Mouse (Mus musculus) kidney, embryonic 15.5 days (tissue): ENCODE measurements at regions not wholly inside any gene's neighbourhood (a gene's known extent, or its start where the extent isn't known, plus 50 kb on each side); places are given as distances from the start of the nearest gene placed in this dataset.
A peak's percentile ranks its signal among the peaks of the same experiment; 100 is the strongest.

Experiments
- ATAC-seq: fragments of 200-750 bp; cut with Nextera tagmentation; replicated peaks from 2 replicates; pipeline ENCODE4 v1.8.0; 2017; ENCODE audit warnings: moderate TSS enrichment; ENCODE audit not compliant: low FRiP score
- H3K27ac ChIP-seq: fragments of 300-500 bp; sonication (generic); 2 replicates; pipeline ENCODE4 v1.5.1; 2015; ENCODE audit warnings: mild to moderate bottlenecking, inconsistent platforms
- H3K27me3 ChIP-seq: fragments of 300-500 bp; sonication (generic); 2 replicates; pipeline ENCODE4 v1.6.1; 2015; ENCODE audit warnings: inconsistent platforms
- H3K36me3 ChIP-seq: fragments of 300-500 bp; sonication (generic); 2 replicates; pipeline ENCODE4 v1.6.1; 2015; ENCODE audit warnings: inconsistent platforms
- H3K4me1 ChIP-seq: fragments of 300-500 bp; sonication (generic); 2 replicates; pipeline ENCODE4 v1.6.1; 2015; ENCODE audit warnings: inconsistent platforms
- H3K4me2 ChIP-seq: fragments of 300-500 bp; sonication (generic); 2 replicates; pipeline ENCODE4 v1.6.1; 2015; ENCODE audit warnings: moderate library complexity, mild to moderate bottlenecking, inconsistent platforms
- H3K4me3 ChIP-seq: fragments of 300-500 bp; sonication (generic); replicated peaks from 2 replicates; pipeline ENCODE4 v1.5.1; 2015; ENCODE audit warnings: mild to moderate bottlenecking, inconsistent platforms
- H3K9ac ChIP-seq: fragments of 300-500 bp; sonication (generic); 2 replicates; pipeline ENCODE4 v1.6.1; 2015; ENCODE audit warnings: mild to moderate bottlenecking, inconsistent platforms
- H3K9me3 ChIP-seq: fragments of 300-500 bp; sonication (generic); replicated peaks from 2 replicates; pipeline ENCODE4 v1.6.1; 2016; ENCODE audit warnings: inconsistent platforms
- WGBS: fragments of 180-500 bp; shearing (Covaris S2); methylation state at CpG from one replicate; pipeline ENCODE4 v1.1.7; 2015; ENCODE audit warnings: mixed read lengths; 5-methylcytosine and 5-hydroxymethylcytosine counted together

- WGBS = 76% methylated on average over 4 of the region's 4 CpGs
- H3K27ac ChIP-seq = no peak overlapping the region
- H3K9me3 ChIP-seq = no peaks in the 10 kb centered on the region
- H3K36me3 ChIP-seq = no peaks in the 10 kb centered on the region
- H3K4me3 ChIP-seq = no peak overlapping the region
- no peak overlapping the region for H3K9ac ChIP-seq
- no peak overlapping the region for H3K4me2 ChIP-seq
- no peaks in the 10 kb centered on the region for H3K4me1 ChIP-seq
- ATAC-seq = no peak
- H3K27me3 ChIP-seq = no peaks in the 10 kb centered on the region
Measured at GRCm38 (mm10) chr12:94031364-94031763, 1660.7 kb upstream of the Flrt2 start.

GRCm38 (mm10) chr12:94047972-94048371 is 1644.1 kb upstream of the Flrt2 start:
- H3K4me3 ChIP-seq = no peak overlapping the region
- H3K4me2 ChIP-seq = no peak overlapping the region
- no peaks in the 10 kb centered on the region for H3K27me3 ChIP-seq
- no peaks in the 10 kb centered on the region for H3K9me3 ChIP-seq
- no peak overlapping the region for H3K9ac ChIP-seq
- WGBS = 92% methylated on average over 2 of the region's 2 CpGs
- no peak for ATAC-seq
- no peaks in the 10 kb centered on the region for H3K4me1 ChIP-seq
- H3K27ac ChIP-seq = no peak overlapping the region
- H3K36me3 ChIP-seq = no peaks in the 10 kb centered on the region

GRCm38 (mm10) chr12:94057767-94058166 is 1634.3 kb upstream of the Flrt2 start:
- 97% methylated on average over 2 of the region's 2 CpGs for WGBS
- no peaks in the 10 kb centered on the region for H3K4me1 ChIP-seq
- no peak overlapping the region for H3K4me3 ChIP-seq
- no peak for ATAC-seq
- H3K36me3 ChIP-seq = no peaks in the 10 kb centered on the region
- no peaks in the 10 kb centered on the region for H3K27me3 ChIP-seq
- no peak overlapping the region for H3K27ac ChIP-seq
- H3K9me3 ChIP-seq = no peaks in the 10 kb centered on the region
- no peak overlapping the region for H3K9ac ChIP-seq
- H3K4me2 ChIP-seq = no peak overlapping the region

GRCm38 (mm10) chr12:94059641-94060040 is 1632.4 kb upstream of the Flrt2 start:
- no peak overlapping the region for H3K4me2 ChIP-seq
- no peak overlapping the region for H3K4me3 ChIP-seq
- ATAC-seq = no peak
- no peaks in the 10 kb centered on the region for H3K27me3 ChIP-seq
- no peaks in the 10 kb centered on the region for H3K4me1 ChIP-seq
- no peak overlapping the region for H3K9ac ChIP-seq
- no peak overlapping the region for H3K27ac ChIP-seq
- no peaks in the 10 kb centered on the region for H3K9me3 ChIP-seq
- WGBS = 86% methylated on average over 6 of the region's 6 CpGs
- H3K36me3 ChIP-seq = no peaks in the 10 kb centered on the region

- H3K4me2 ChIP-seq = no peak overlapping the region
- ATAC-seq = no peak
- H3K9me3 ChIP-seq = no peaks in the 10 kb centered on the region
- H3K27ac ChIP-seq = no peak overlapping the region
- 70% methylated on average over 2 of the region's 2 CpGs for WGBS
- H3K27me3 ChIP-seq = no peaks in the 10 kb centered on the region
- H3K4me1 ChIP-seq = no peaks in the 10 kb centered on the region
- no peaks in the 10 kb centered on the region for H3K36me3 ChIP-seq
- H3K9ac ChIP-seq = no peak overlapping the region
- H3K4me3 ChIP-seq = no peak overlapping the region
Measured at GRCm38 (mm10) chr12:94060336-94060735, 1631.7 kb upstream of the Flrt2 start.

DNA sequence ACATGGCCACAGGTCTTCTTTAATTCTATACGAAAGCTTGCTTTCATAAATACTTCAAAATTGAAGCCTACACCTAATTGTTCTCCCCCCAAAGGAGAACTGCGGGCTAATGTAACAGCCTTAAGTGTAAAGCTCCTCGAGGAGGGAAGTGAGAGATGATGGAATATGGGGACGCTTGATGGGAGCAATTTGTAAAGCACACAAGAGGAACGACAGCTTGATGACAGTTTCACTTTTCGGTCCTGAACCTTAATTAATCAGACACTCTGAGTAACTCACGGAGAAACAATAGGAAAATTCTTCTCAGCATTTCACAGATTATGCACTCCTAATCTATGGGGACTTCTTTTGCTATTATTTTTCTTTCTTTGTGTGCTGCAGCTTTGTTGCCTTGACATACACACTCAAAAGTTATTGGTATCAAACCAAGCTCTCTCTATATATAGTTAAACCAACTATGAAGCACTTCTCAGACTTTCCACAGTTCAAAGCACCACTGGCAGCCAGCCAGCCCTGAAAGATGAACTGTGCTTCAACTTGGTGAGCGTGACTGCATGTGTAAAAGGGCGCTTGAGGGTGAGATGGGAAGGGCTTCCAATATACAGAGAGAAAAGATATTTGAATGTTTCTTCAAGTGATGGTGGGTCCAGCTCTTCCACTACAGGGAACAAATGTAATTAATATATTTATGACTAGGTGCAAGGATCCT is 1625.4 kb upstream of the Flrt2 start:
- WGBS = 23% methylated on average over 9 of the region's 9 CpGs
- Histone ChIP-seq H3K4me3 (no peak overlapping the region), H3K36me3 (no peaks in the 10 kb centered on the region), H3K9me3 (no peaks in the 10 kb centered on the region), H3K27me3 (no peaks in the 10 kb centered on the region), H3K27ac (0 out of 2 replicates have a peak overlapping the region, but pooled peaks have one; percentile 19), H3K9ac (no peak overlapping the region), H3K4me1 (peaks cover 7% of the 10 kb centered on the region; the same call in 1 of the 2 replicates), H3K4me2 (0 out of 2 replicates have a peak overlapping the region, but pooled peaks have one; percentile 15)
- peak; percentile 88 for ATAC-seq

DNA sequence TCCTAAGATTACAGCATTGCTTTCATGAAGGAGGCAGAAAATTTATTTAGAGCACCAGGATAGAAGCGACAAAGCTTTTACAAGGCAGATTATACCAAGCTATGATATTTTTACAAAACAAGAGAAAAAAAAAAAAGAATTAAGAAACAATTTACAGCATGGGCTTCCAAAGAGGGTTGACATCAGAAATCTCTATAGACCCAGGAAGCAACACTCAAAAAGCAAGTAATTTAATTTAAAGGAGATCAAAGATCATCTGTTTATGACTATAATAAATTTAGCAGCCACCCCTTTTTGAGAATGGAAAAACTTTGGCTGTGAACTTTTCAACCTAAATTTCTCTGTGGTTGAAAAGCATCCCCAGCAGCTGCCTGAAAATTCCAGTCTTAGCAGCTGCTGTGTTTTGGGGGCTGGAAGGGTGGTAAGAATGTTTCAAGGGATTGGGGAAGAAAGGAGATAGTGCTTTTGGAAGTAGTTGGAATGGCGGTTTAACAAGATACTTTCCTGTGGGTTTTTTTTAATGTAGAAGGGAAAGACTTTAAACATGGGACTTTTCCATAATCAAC is 1621.0 kb upstream of the Flrt2 start:
- no peak overlapping the region for H3K4me2 ChIP-seq
- no peaks in the 10 kb centered on the region for H3K9me3 ChIP-seq
- H3K27me3 ChIP-seq = no peaks in the 10 kb centered on the region
- 44% methylated on average over 2 of the region's 2 CpGs for WGBS
- ATAC-seq = peak; percentile 56; the same call in 1 of the 2 replicates
- H3K4me1 ChIP-seq = peaks cover 7% of the 10 kb centered on the region; the same call in 1 of the 2 replicates
- H3K9ac ChIP-seq = no peak overlapping the region
- H3K4me3 ChIP-seq = no peak overlapping the region
- peak overlapping the region; percentile 6; the same call in 1 of the 2 replicates for H3K27ac ChIP-seq
- no peaks in the 10 kb centered on the region for H3K36me3 ChIP-seq

DNA sequence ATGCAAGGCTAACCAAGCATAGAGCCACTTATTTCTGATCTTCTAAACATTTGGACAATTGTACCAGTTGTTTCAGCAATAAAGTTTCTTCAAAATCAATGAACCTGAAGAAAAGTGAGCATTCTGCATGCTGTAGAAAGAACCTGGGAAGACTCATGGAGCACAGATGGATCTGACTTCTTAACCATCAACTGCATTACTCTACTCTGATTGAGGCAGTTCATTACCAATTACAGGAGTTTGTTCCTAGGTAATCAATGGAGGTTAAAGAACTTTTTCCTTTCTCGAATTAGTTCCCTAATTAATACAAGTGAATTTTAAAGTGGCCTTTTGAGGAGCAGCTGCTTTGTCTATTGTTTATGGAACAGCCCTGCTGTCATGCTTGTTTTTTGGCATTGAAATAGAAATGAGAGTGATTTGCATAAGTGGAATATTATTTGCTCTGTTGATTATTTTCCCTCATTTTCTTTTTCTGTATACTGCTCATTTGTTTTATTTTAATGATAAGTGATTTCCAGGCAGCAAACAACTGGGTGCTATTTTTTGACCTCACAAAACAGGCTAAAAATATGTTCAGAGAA is 1586.4 kb upstream of the Flrt2 start:
- ATAC-seq = no peak

GRCm38 (mm10) chr12:94150143-94150542 is 1541.9 kb upstream of the Flrt2 start:
- WGBS = 76% methylated on average over 5 of the region's 5 CpGs
- Histone ChIP-seq H3K9me3 (no peaks in the 10 kb centered on the region), H3K27ac (no peak overlapping the region), H3K4me2 (no peak overlapping the region), H3K4me3 (no peak overlapping the region), H3K36me3 (no peaks in the 10 kb centered on the region), H3K9ac (no peak overlapping the region), H3K4me1 (no peaks in the 10 kb centered on the region), H3K27me3 (no peaks in the 10 kb centered on the region)
- no peak for ATAC-seq

More for the DNA sequence above, 1586.4 kb upstream of the Flrt2 start:
- H3K27me3 ChIP-seq = no peaks in the 10 kb centered on the region
- no peak overlapping the region for H3K4me2 ChIP-seq
- no peaks in the 10 kb centered on the region for H3K9me3 ChIP-seq
- 65% methylated on average over 1 of the region's 1 CpGs for WGBS
- H3K9ac ChIP-seq = no peak overlapping the region
- no peak overlapping the region for H3K27ac ChIP-seq
- no peaks in the 10 kb centered on the region for H3K4me1 ChIP-seq
- no peaks in the 10 kb centered on the region for H3K36me3 ChIP-seq
- H3K4me3 ChIP-seq = no peak overlapping the region

DNA sequence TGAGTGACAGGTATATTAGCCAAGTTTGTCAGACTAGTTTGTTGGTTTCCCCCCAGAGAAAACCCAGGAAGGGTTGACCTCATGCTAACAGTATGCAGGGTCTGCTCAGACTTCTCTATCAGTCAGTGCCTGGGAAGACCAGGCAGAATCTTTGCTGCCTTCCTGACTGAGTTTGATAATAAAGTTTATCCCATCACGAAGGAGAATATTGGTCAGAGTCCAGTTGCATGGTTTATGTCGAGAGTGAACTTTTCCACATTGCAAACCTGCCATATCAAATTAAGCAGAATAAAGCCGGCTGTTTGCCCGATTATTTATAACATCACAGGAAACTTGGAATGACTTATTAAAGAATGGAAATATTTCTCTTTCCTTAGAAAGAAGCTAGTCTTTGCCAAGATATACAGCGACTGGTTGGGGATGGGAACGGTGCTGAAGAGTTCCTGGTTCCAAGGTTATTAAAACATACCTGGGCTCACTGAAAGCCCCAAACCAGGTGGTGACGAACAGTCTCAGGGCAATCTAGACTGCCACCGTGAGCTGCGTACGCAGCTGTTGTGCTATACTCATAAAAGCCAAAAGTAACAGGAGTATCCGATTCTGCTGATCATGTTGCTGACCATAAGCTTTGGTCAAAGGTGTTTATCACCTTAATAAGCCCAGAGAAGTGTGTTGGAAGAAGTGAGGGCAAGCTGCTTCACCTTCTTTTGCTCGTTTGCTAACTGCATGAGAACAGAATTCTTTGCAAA is 1536.7 kb upstream of the Flrt2 start:
- Histone ChIP-seq H3K27ac (peak overlapping the region; percentile 61), H3K9me3 (no peaks in the 10 kb centered on the region), H3K4me3 (no peak overlapping the region), H3K9ac (no peak overlapping the region), H3K36me3 (no peaks in the 10 kb centered on the region), H3K4me2 (peak overlapping the region; percentile 17), H3K4me1 (peaks cover 3% of the 10 kb centered on the region; the same call in 1 of the 2 replicates), H3K27me3 (no peaks in the 10 kb centered on the region)
- ATAC-seq = peak; percentile 91
- WGBS = 48% methylated on average over 12 of the region's 12 CpGs

- H3K9ac ChIP-seq = no peak overlapping the region
- H3K4me2 ChIP-seq = no peak overlapping the region
- H3K4me3 ChIP-seq = no peak overlapping the region
- no peaks in the 10 kb centered on the region for H3K36me3 ChIP-seq
- no peaks in the 10 kb centered on the region for H3K9me3 ChIP-seq
- H3K27ac ChIP-seq = no peak overlapping the region
- no peak for ATAC-seq
- no peaks in the 10 kb centered on the region for H3K27me3 ChIP-seq
- whole genome bisulfite sequencing = 53% methylated on average over 1 of the region's 1 CpGs
- H3K4me1 ChIP-seq = no peaks in the 10 kb centered on the region
Measured at GRCm38 (mm10) chr12:94182358-94182757, 1509.7 kb upstream of the Flrt2 start.

- peak; percentile 78 for ATAC-seq
Measured at GRCm38 (mm10) chr12:94190620-94191081, 1501.4 kb upstream of the Flrt2 start.

More at GRCm38 (mm10) chr12:94190620-94191081, 1501.4 kb upstream of the Flrt2 start:
- no peaks in the 10 kb centered on the region for H3K9me3 ChIP-seq
- H3K27ac ChIP-seq = no peak overlapping the region
- WGBS = 72% methylated on average over 4 of the region's 4 CpGs
- 0 out of 2 replicates have a peak, but pooled peaks cover 3% of the 10 kb centered on the region for H3K4me1 ChIP-seq
- H3K9ac ChIP-seq = no peak overlapping the region
- no peak overlapping the region for H3K4me2 ChIP-seq
- no peaks in the 10 kb centered on the region for H3K27me3 ChIP-seq
- H3K4me3 ChIP-seq = no peak overlapping the region
- H3K36me3 ChIP-seq = no peaks in the 10 kb centered on the region
